Mouse (Mus musculus): ENCODE data around the gene Zdhhc8. TPM values are rescaled to one million over a fixed set of nuclear protein-coding genes. Genes with fewer than 3 reads are reported as not detected.

Zdhhc8 gene
- polyA plus RNA-seq, 1 experiment, result 176 TPM

DNA sequence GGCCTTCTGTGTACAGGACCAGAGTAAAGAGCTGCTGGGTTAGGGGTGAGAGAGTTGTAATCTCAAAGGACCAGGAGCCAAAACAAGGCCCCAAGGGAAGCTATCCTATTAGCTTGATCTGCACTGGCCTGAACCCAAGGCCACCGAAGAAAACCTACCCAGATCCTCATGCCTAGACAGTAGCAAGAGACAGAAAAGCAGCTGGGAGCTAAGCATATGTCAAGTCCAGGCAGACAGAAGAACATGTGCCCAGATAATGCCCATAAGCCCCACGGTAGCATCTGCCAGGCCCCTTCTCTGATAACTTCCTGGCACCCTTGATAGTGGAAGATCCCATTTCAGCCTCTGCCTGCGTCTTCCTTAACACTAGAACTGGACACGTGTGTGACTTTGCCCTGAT lies 48.1 kb downstream of the Zdhhc8 start:
- H3K4me3 ChIP-seq (ENCODE audit: insufficient read depth, low read length), result no peak overlapping the region
- no peaks in the 10 kb centered on the region; the same call in 1 of the 2 replicates for H3K4me1 ChIP-seq (ENCODE audit: control insufficient read depth, insufficient read depth, low read length)
- H3K27ac ChIP-seq (ENCODE audit: insufficient read depth, low read length), result no peak overlapping the region
- TF ChIP-seq POLR2A (IDR thresholded peaks at IDR 0.05; ENCODE audit: extremely low read depth, insufficient read depth, low read length), result no peak
- TF ChIP-seq CTCF (IDR thresholded peaks at IDR 0.05; ENCODE audit: extremely low read depth, insufficient read depth, low read length), result no peak

- TF ChIP-seq CTCF (IDR thresholded peaks at IDR 0.05; ENCODE audit: extremely low read depth, insufficient read depth, low read length) (no peak), POLR2A (IDR thresholded peaks at IDR 0.05; ENCODE audit: extremely low read depth, insufficient read depth, low read length) (no peak)
- Histone ChIP-seq H3K4me3 (ENCODE audit: insufficient read depth, low read length) (no peak overlapping the region), H3K27ac (ENCODE audit: insufficient read depth, low read length) (no peak overlapping the region), H3K4me1 (ENCODE audit: control insufficient read depth, insufficient read depth, low read length) (no peaks in the 10 kb centered on the region; the same call in 1 of the 2 replicates)
Measured at GRCm38 (mm10) chr16:18185715-18186449, 49.1 kb downstream of the Zdhhc8 start.

DNA sequence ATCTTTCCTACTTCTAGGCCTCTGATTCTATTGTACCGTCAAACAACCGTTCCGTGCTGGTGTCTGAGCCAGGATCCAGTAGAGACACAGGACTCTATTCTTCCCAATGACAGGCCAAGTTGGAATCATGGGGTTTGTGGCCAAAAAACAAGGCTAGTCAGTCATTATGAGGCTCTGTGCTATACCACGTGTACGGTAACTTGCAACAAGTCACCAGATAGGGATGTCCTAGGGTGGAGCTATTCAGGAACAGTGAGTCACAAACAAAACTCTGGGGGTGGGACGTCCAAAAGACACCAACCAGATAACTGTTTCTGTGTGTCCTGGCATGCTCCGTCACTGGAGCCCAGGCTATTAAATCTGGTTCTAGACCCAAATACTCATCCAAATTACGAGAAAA lies 52.2 kb downstream of the Zdhhc8 start:
- H3K27ac ChIP-seq (ENCODE audit: insufficient read depth, low read length), result no peak overlapping the region
- H3K4me3 ChIP-seq (ENCODE audit: insufficient read depth, low read length), result no peak overlapping the region
- TF ChIP-seq POLR2A (IDR thresholded peaks at IDR 0.05; ENCODE audit: extremely low read depth, insufficient read depth, low read length) (no peak), CTCF (IDR thresholded peaks at IDR 0.05; ENCODE audit: extremely low read depth, insufficient read depth, low read length) (no peak)
- H3K4me1 ChIP-seq (ENCODE audit: control insufficient read depth, insufficient read depth, low read length), result no peaks in the 10 kb centered on the region; the same call in 1 of the 2 replicates

DNA sequence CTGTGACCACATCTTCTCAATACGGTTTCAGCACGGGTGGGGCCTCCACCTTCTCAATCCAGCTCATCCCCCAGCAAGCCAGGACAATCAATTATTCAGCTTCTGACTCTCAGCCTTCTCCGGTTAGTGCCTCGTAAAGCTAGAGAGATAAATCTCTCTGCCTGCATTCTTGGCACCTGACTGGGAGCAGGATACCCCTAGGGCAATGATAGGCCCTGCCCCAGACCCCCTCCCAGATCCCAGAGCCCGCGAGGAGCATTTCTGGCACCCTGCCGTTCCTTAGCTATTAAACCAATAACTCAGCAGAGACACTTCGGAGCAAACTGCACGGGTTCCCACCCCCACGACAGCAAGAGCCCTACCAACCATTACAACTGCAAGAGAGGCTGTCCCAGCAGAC lies 53.5 kb downstream of the Zdhhc8 start:
- no peak overlapping the region for H3K27ac ChIP-seq (ENCODE audit: insufficient read depth, low read length)
- no peaks in the 10 kb centered on the region; the same call in 1 of the 2 replicates for H3K4me1 ChIP-seq (ENCODE audit: control insufficient read depth, insufficient read depth, low read length)
- no peak overlapping the region for H3K4me3 ChIP-seq (ENCODE audit: insufficient read depth, low read length)
- no peak for TF ChIP-seq CTCF (IDR thresholded peaks at IDR 0.05; ENCODE audit: extremely low read depth, insufficient read depth, low read length)
- TF ChIP-seq POLR2A (IDR thresholded peaks at IDR 0.05; ENCODE audit: extremely low read depth, insufficient read depth, low read length), result no peak

GRCm38 (mm10) chr16:18179591-18179990 lies 55.3 kb downstream of the Zdhhc8 start:
- H3K4me1 ChIP-seq (ENCODE audit: control insufficient read depth, insufficient read depth, low read length), result peaks cover 7% of the 10 kb centered on the region
- H3K27ac ChIP-seq (ENCODE audit: insufficient read depth, low read length), result no peak overlapping the region
- H3K4me3 ChIP-seq (ENCODE audit: insufficient read depth, low read length), result no peak overlapping the region
- TF ChIP-seq POLR2A (IDR thresholded peaks at IDR 0.05; ENCODE audit: extremely low read depth, insufficient read depth, low read length) (no peak), CTCF (IDR thresholded peaks at IDR 0.05; ENCODE audit: extremely low read depth, insufficient read depth, low read length) (no peak)

DNA sequence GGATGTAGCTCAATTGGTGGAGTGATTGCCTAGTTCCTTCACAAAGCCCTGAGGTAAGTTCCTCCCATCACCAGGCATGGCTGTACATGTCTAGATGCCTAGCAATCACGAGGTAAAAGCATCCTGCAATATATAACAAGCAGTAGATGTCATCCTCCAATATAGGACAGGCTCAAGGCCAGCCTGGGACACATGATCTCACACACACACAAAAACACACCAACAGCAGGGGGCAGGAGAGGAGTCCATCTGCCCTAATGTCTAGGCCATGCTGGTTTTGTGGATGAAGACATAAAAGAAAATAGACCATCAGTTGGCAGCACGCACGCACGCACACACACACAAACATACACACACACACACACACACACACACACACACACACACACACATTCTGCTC lies 58.2 kb downstream of the Zdhhc8 start:
- Histone ChIP-seq H3K27ac (ENCODE audit: insufficient read depth, low read length) (no peak overlapping the region), H3K4me3 (ENCODE audit: insufficient read depth, low read length) (no peak overlapping the region), H3K4me1 (ENCODE audit: control insufficient read depth, insufficient read depth, low read length) (peaks cover 13% of the 10 kb centered on the region)
- TF ChIP-seq POLR2A (IDR thresholded peaks at IDR 0.05; ENCODE audit: extremely low read depth, insufficient read depth, low read length), result no peak
- no peak for TF ChIP-seq CTCF (IDR thresholded peaks at IDR 0.05; ENCODE audit: extremely low read depth, insufficient read depth, low read length)

GRCm38 (mm10) chr16:18175817-18176541 lies 59.0 kb downstream of the Zdhhc8 start:
- Histone ChIP-seq H3K4me1 (ENCODE audit: control insufficient read depth, insufficient read depth, low read length) (peaks cover 13% of the 10 kb centered on the region), H3K4me3 (ENCODE audit: insufficient read depth, low read length) (no peak overlapping the region), H3K27ac (ENCODE audit: insufficient read depth, low read length) (no peak overlapping the region)
- no peak for TF ChIP-seq CTCF (IDR thresholded peaks at IDR 0.05; ENCODE audit: extremely low read depth, insufficient read depth, low read length)
- TF ChIP-seq POLR2A (IDR thresholded peaks at IDR 0.05; ENCODE audit: extremely low read depth, insufficient read depth, low read length), result no peak

DNA sequence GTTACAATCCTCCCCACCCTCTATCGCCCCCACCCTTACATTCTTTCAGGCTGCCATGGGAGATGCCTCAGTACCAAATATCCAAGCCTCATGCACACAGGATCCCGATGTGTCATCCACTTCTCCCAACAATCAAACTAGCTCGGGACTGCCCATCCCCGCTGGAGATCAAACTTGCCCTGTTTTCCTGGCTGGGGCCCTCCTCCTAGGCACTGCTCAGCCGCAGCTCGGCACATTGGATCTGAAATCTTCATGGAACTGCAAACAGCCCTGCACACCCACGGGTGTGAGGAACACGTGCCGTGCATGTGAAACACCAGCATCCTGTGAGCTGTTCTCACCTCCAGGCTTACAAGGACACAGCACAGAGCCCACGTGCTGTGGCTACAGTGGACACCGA lies 61.1 kb downstream of the Zdhhc8 start:
- Histone ChIP-seq H3K27ac (ENCODE audit: insufficient read depth, low read length) (peak overlapping the region; percentile 6; the same call in 1 of the 2 replicates), H3K4me3 (ENCODE audit: insufficient read depth, low read length) (no peak overlapping the region), H3K4me1 (ENCODE audit: control insufficient read depth, insufficient read depth, low read length) (peaks cover 13% of the 10 kb centered on the region)
- 0 out of 2 replicates have a peak, but pooled peaks have one; percentile 23 for TF ChIP-seq POLR2A (IDR thresholded peaks at IDR 0.05; ENCODE audit: extremely low read depth, insufficient read depth, low read length)
- TF ChIP-seq CTCF (IDR thresholded peaks at IDR 0.05; ENCODE audit: extremely low read depth, insufficient read depth, low read length), result no peak

DNA sequence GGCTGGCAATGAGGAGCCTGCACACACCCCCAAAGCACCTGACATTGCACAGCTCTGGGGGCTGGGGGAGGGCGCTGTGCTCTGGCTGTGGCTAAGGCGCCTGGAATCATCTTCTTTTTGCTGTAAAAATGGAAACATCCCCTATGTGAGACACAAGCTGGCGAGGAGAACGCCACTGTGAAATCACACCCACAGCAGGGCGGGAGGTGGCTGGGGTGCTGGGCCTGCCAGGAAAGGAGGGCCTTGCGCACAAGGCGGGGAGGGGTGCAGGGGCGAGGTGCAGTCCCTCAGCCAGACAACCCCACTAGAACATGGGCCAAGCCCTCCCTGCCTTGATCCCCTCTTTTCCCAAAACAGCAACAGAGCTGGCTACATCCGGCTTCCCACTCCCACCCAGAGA lies 61.7 kb downstream of the Zdhhc8 start:
- Histone ChIP-seq H3K4me1 (ENCODE audit: control insufficient read depth, insufficient read depth, low read length) (peaks cover 13% of the 10 kb centered on the region), H3K27ac (ENCODE audit: insufficient read depth, low read length) (peak overlapping the region; percentile 55; the same call in 1 of the 2 replicates), H3K4me3 (ENCODE audit: insufficient read depth, low read length) (no peak overlapping the region)
- TF ChIP-seq POLR2A (IDR thresholded peaks at IDR 0.05; ENCODE audit: extremely low read depth, insufficient read depth, low read length) (no peak), CTCF (IDR thresholded peaks at IDR 0.05; ENCODE audit: extremely low read depth, insufficient read depth, low read length) (no peak)

Data from cortical plate, adult 2 months (tissue).